Mouse (Mus musculus) heart, embryonic 13.5 days (tissue): ENCODE measurements around the gene Pigyl. TPM values are rescaled to one million over a fixed set of nuclear protein-coding genes. Genes with fewer than 3 reads are reported as not detected.
A peak's percentile ranks its signal among the peaks of the same experiment; 100 is the strongest.
"Not testable (repeated sequence)": the region's sequence is repeated elsewhere in the genome, so short reads cannot be mapped to it uniquely, and the experiment has no call there.

Source experiments
- ATAC-seq: fragments of 200-750 bp; cut with Nextera tagmentation; 2 replicates; pipeline ENCODE4 v1.8.0; 2017; ENCODE audit warnings: moderate TSS enrichment; ENCODE audit not compliant: insufficient number of reproducible peaks, low FRiP score, low TSS enrichment; ENCODE audit errors: extremely low read depth
- H3K27ac ChIP-seq: fragments of 300-500 bp; sonication (generic); replicated peaks from 2 replicates; pipeline ENCODE4 v1.5.1; 2015; ENCODE audit warnings: moderate library complexity, mild to moderate bottlenecking, inconsistent platforms
- H3K27me3 ChIP-seq: fragments of 300-500 bp; sonication (generic); replicated peaks from 2 replicates; pipeline ENCODE4 v1.6.1; 2015; ENCODE audit warnings: mild to moderate bottlenecking, inconsistent platforms
- H3K36me3 ChIP-seq: fragments of 300-500 bp; sonication (generic); 2 replicates; pipeline ENCODE4 v1.6.1; 2015; ENCODE audit warnings: mild to moderate bottlenecking, inconsistent platforms
- H3K4me1 ChIP-seq: fragments of 300-500 bp; sonication (generic); 2 replicates; pipeline ENCODE4 v1.6.1; 2015; ENCODE audit warnings: inconsistent platforms
- H3K4me2 ChIP-seq: fragments of 300-500 bp; sonication (generic); 2 replicates; pipeline ENCODE4 v1.6.1; 2015; ENCODE audit warnings: inconsistent platforms, mild to moderate bottlenecking, moderate library complexity
- H3K4me3 ChIP-seq: fragments of 300-500 bp; sonication (generic); 2 replicates; pipeline ENCODE4 v1.5.1; 2015; ENCODE audit warnings: moderate library complexity, mild to moderate bottlenecking, inconsistent platforms
- H3K9ac ChIP-seq: fragments of 300-500 bp; sonication (generic); 2 replicates; pipeline ENCODE4 v1.6.1; 2015; ENCODE audit warnings: inconsistent platforms, mild to moderate bottlenecking, moderate library complexity
- H3K9me3 ChIP-seq: fragments of 300-500 bp; sonication (generic); 2 replicates; pipeline ENCODE4 v1.6.1; 2016; ENCODE audit warnings: inconsistent platforms
- WGBS: fragments of 180-500 bp; shearing (Covaris S2); methylation state at CpG from one replicate; pipeline ENCODE4 v1.1.7; 2015; ENCODE audit warnings: mixed read lengths; 5-methylcytosine and 5-hydroxymethylcytosine counted together
- polyA plus RNA-seq: library from polyadenylated mRNA; unstranded; fragments of >200 nt; fragmentation: Nextera tagmentation; extraction: Ambion mirVana; gene quantifications from 2 replicates; pipeline ENCODE4 v1.2.1, GENCODE M21; 2015

Gene Pigyl
- polyA plus RNA-seq, 1 experiment from 2014 or later: 46.0 TPM

DNA sequence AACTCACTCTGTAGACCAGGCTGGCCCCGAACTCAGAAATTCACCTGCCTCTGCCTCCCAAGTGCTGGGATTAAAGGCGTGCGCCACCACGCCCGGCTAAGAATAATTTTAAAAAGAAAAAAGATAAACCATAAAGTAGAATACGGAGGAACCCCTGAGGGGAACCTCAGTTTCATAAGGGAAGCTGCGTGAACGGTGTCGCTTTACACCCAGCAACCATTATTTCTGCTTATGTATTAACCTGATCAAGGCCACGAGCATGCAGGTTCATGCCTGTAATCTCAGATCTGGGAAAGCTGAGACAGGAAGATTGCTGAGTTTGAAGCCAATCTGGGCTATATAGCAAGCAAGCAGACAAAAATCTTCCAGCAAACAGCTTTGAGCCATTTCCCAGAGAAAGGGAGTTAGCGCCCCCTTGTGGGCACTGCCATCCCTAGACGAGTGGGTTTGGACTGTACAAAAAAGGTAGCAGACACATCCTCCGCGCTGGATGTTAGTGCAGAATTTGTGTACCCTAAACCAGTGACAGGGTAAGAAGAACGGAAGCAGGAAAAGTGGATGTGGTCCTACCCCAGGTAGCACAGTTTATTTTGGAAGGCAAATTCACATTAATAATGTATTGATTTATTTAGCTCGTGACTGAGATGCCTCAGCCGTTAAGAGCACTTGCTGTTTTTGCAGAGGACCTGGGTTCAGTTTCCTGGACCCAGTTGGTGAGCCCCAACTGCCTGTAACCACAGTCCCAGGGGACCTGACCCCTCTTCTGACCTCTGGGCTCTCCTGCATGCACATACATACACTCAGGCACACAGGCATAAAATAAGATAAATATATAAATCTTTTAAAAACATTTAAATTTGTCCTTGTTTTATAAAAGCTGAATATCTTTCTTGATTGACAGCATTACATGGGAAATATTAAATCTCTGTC is 13.3 kb upstream of the Pigyl start:
- WGBS: 51% methylated on average over 17 of the region's 17 CpGs
- 0 out of 2 replicates have a peak, but pooled peaks cover 3% of the 10 kb centered on the region for H3K9me3 ChIP-seq
- no peak overlapping the region for H3K4me2 ChIP-seq
- no peak overlapping the region for H3K9ac ChIP-seq
- no peaks in the 10 kb centered on the region for H3K36me3 ChIP-seq
- no peak overlapping the region for H3K27ac ChIP-seq
- H3K4me3 ChIP-seq: no peak overlapping the region
- H3K4me1 ChIP-seq: no peaks in the 10 kb centered on the region
- no peak for ATAC-seq
- no peaks in the 10 kb centered on the region for H3K27me3 ChIP-seq

DNA sequence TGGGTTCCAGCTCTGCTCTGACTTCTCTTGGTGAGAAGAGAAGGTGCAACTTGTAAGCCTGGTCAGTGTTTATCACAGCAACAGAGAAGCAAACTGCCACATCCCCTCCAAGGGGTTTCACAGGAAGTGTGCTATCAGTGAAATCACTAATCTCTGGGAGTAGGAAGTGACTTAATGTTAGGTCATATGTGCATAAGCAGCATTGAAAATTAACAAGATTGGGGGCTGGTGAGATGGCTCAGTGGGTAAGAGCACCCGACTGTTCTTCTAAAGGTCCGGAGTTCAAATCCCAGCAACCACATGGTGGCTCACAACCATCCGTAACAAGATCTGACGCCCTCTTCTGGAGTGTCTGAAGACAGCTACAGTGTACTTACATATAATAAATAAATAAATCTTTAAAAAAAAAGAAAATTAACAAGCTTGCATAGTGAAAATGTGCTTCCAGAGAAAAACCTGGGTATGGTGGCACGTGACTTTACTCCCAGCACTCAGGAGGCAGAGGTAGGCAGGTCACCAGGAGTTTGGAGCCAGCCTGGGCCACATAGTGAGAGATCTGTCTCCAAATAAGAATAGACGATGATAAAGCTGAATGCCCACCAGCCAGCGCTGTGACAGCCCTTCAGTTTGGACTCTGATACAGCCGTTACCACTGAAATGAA is 12.2 kb upstream of the Pigyl start:
- Histone ChIP-seq H3K9me3 (0 out of 2 replicates have a peak, but pooled peaks cover 3% of the 10 kb centered on the region), H3K4me3 (no peak overlapping the region), H3K9ac (no peak overlapping the region), H3K4me1 (no peaks in the 10 kb centered on the region), H3K36me3 (no peaks in the 10 kb centered on the region), H3K4me2 (no peak overlapping the region), H3K27me3 (no peaks in the 10 kb centered on the region), H3K27ac (no peak overlapping the region)
- ATAC-seq: no peak
- 76% methylated on average over 8 of the region's 8 CpGs for WGBS

DNA sequence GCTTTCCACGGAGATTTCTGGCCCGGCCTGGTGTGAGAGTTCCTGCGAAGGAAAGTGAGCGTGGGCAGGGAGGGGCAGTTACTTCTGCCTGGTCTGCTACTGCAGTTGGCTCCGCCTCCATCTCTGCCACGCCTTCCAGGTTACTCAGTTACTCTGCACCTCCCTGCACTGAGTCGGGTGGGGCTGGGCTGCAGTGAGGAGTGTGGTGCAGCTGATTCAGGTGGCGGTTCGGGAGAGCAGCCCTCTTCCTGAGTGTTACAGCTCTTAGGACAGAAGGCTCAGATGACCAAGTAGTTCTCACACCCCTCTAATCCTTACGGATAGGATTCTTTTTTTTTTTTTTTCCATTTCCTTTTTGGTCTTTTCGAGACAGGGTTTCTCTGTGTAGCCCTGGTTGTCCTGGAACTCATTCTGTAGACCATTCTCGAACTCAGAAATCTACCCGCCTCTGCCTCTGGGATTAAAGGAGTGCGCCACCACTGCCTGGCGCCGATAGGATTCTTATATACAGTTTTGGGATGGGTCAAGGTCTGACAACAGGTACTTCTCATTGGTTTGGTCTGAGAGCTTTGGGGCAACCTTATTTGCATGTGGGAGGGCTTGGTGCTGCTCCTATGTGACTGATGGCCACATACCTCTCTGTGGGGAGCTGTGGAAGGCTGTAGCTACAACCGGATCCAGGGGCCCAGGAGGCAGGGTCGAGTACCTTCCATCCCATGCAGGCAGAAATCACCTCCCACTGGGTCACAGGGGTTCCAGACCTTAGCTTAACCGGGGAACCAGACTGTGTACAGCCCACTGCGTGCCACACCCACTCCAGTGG is 7.0 kb upstream of the Pigyl start:
- Histone ChIP-seq H3K9ac (no peak overlapping the region), H3K4me3 (no peak overlapping the region), H3K27ac (no peak overlapping the region), H3K4me1 (no peaks in the 10 kb centered on the region), H3K36me3 (no peaks in the 10 kb centered on the region), H3K27me3 (no peaks in the 10 kb centered on the region), H3K9me3 (0 out of 2 replicates have a peak, but pooled peaks cover 3% of the 10 kb centered on the region), H3K4me2 (0 out of 2 replicates have a peak overlapping the region, but pooled peaks have one; percentile 7)
- peak; percentile 58; the same call in 1 of the 2 replicates for ATAC-seq
- WGBS: 61% methylated on average over 20 of the region's 20 CpGs

DNA sequence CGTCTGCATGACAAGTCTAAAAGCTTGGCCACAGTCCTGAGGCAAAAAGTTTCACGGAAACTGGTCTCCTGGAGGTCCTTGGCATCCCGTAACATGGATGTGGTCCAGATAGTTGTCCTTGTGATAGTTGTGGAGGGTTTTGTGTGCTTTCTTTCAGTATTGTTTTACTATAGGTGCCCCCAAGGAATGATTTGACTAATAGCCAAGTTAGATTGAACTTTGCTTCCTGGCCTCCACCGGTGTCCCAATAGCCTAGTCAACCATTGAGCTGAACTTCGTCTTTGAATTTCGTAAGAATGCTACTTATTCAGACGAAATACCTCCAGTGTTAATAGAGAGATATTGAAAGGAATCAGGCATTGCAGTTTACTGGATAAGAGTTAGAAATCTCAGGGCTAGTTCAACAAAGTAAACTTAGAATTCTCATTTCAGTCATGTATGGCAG is 6.4 kb upstream of the Pigyl start:
- 76% methylated on average over 7 of the region's 7 CpGs for WGBS
- not testable (repeated sequence) for H3K36me3 ChIP-seq, H3K4me1 ChIP-seq, ATAC-seq, H3K4me3 ChIP-seq, H3K9ac ChIP-seq, H3K9me3 ChIP-seq, H3K27me3 ChIP-seq, H3K27ac ChIP-seq, H3K4me2 ChIP-seq

DNA sequence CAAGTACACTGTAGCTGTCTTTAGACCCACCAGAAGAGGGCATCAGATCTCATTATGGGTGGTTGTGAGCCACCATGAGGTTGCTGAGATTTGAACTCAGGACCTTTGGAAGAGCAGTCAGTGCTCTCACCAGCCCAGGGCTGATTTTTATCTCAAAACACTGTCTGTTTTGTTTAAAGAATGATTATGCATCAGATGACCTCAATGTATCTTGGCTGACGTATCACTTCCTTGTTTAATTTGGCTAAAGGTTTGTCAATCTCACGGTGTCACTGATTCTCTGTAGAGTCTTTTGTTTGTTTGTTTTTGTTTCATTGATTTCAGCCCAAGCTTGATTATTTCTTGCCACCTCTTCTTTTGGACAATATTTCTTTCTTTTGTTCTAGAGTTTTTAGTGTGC is 5.7 kb upstream of the Pigyl start:
- ATAC-seq: no peak
- Histone ChIP-seq H3K36me3 (no peaks in the 10 kb centered on the region), H3K4me3 (no peak overlapping the region), H3K9me3 (0 out of 2 replicates have a peak, but pooled peaks cover 3% of the 10 kb centered on the region), H3K9ac (no peak overlapping the region), H3K27ac (no peak overlapping the region), H3K4me1 (peaks cover 4% of the 10 kb centered on the region), H3K4me2 (no peak overlapping the region), H3K27me3 (no peaks in the 10 kb centered on the region)
- WGBS: 78% methylated on average over 2 of the region's 2 CpGs

DNA sequence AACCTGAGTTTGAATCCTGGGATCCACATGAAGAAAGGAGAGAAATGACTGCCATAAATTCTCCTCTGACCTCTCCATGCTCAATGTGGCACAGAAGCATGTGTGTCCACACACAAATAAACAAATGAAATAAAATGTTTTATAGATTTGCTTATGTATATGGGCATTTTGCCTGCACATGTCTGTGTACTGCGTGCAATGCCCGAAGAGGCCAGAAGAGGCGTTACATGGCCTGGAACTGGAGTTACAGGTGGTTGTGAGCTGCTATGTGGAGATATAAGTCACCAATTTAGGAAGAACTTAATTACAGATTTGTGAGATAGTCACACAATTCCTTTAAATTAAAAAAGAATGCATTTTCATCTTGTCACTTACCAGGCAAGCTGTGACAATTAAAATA is 2.8 kb upstream of the Pigyl start:
- Histone ChIP-seq H3K27me3 (peaks cover 10% of the 10 kb centered on the region), H3K27ac (no peak overlapping the region), H3K36me3 (peaks cover 10% of the 10 kb centered on the region), H3K9me3 (no peaks in the 10 kb centered on the region), H3K9ac (no peak overlapping the region), H3K4me1 (peaks cover 17% of the 10 kb centered on the region), H3K4me3 (no peak overlapping the region), H3K4me2 (no peak overlapping the region)
- no peak for ATAC-seq
- WGBS: 80% methylated on average over 3 of the region's 3 CpGs

DNA sequence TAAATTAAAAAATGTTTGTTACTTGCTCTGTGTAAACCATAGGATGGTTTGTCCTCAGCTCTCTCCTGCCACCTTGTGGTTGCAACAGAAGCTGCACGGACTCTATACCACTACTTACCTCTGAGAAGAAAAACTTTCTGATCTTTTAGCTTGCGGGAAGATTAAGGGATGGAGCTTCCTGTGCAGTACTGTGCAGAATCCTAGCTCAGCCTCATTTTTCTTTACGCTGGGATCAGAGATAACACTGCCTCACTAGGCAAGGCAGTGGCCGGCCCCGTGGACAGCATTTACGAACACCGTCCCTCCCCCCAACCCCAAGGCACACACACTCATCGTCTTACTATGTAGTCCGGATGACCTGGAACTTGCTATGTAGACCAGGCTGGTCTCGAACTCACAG is 1.0 kb upstream of the Pigyl start:
- WGBS: 16% methylated on average over 10 of the region's 10 CpGs
- ATAC-seq: no peak
- no peaks in the 10 kb centered on the region for H3K9me3 ChIP-seq
- 0 out of 2 replicates have a peak overlapping the region, but pooled peaks have one; percentile 16 for H3K27ac ChIP-seq
- H3K4me3 ChIP-seq: peak overlapping the region; percentile 71
- H3K4me2 ChIP-seq: peak overlapping the region; percentile 91
- peaks cover 10% of the 10 kb centered on the region for H3K27me3 ChIP-seq
- H3K9ac ChIP-seq: peak overlapping the region; percentile 66
- peaks cover 17% of the 10 kb centered on the region for H3K4me1 ChIP-seq
- H3K36me3 ChIP-seq: peaks cover 12% of the 10 kb centered on the region

DNA sequence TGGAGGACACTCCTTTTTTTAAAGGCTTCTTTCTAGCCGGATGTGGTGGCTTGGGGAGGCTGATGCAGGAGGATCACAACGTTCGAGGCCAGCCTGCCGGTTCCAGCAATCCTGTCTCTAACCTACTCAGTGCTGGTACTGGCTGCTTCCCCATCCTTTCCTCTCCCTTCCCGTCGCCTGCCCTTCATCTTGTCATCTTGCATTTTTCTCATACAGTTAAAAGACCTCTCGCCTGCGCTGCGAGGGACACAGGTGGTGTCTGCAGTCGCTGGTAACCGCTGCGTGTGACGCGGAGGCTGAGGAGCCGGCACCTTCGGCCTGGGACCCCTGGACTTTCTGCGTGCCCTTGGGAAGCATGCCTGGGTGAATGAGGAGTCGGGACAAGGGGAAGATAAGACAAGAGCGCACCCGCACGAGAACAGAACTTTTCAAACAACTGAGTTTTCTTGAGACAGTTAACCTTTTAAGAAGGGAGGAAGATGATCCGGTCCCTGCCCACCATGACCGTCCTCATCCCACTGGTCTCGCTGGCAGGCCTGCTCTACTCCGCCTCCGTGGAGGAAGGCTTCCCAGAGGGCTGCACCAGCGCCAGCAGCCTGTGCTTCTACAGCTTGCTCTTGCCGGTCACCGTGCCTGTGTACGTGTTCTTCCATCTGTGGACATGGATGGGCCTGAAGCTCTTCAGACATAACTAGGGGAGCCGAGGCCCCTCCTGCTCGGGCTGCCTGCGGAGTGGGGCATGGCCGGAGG is 1.0 kb downstream of the Pigyl start:
- no peak for ATAC-seq
- peak overlapping the region; percentile 91 for H3K4me2 ChIP-seq
- H3K27me3 ChIP-seq: peaks cover 10% of the 10 kb centered on the region
- H3K36me3 ChIP-seq: peaks cover 12% of the 10 kb centered on the region
- 50% methylated on average over 34 of the region's 34 CpGs for WGBS
- H3K9ac ChIP-seq: peak overlapping the region; percentile 93
- H3K4me3 ChIP-seq: peak overlapping the region; percentile 71
- peaks cover 17% of the 10 kb centered on the region for H3K4me1 ChIP-seq
- no peaks in the 10 kb centered on the region for H3K9me3 ChIP-seq
- H3K27ac ChIP-seq: no peak overlapping the region

DNA sequence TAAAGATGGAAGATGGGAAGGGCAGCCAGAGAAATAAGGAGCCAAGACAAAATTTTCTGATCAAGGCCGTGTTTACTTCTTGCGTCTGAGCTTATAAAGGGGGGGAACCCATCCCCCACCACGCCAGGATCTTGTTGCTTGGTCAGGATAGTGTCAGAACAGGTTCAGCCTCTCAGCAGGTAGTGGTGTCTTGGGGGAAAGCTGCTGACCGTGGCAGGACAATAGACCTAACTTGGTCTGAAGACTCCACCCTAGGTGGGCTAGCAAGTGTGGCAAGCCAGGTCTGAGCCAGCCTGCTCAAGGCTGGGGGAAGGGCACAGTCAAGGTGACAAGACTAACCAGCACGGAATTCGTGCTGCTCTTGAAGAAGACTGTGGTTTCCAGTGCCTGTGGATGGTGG is 4.7 kb downstream of the Pigyl start:
- 37% methylated on average over 6 of the region's 6 CpGs for WGBS
- no peak for ATAC-seq
- peaks cover 12% of the 10 kb centered on the region for H3K36me3 ChIP-seq
- no peak overlapping the region for H3K27ac ChIP-seq
- peaks cover 12% of the 10 kb centered on the region for H3K4me1 ChIP-seq
- no peak overlapping the region for H3K4me2 ChIP-seq
- no peaks in the 10 kb centered on the region for H3K9me3 ChIP-seq
- no peak overlapping the region for H3K9ac ChIP-seq
- H3K4me3 ChIP-seq: no peak overlapping the region
- peaks cover 16% of the 10 kb centered on the region for H3K27me3 ChIP-seq

DNA sequence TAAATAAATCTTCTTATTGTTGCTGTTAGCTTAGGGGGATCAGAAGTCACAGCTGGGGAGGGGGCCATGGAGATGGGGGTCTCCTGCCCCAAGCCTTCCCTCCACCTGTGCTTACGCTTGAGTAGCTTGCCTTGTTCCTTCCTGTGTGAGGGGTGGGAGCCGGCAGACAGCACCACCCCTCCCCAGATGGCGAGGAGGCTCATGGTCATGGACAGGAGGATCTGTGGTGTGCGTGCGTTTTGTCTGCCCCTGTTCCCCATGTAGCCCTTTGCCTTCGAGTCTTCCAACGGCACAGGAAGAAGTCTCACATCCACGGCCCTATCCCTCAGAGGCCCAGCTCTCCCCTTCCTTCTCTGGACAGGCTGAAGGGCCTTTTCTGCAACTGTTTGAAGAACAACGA is 5.7 kb downstream of the Pigyl start:
- Histone ChIP-seq H3K27ac (no peak overlapping the region), H3K4me3 (no peak overlapping the region), H3K9me3 (0 out of 2 replicates have a peak, but pooled peaks cover 6% of the 10 kb centered on the region), H3K27me3 (peaks cover 16% of the 10 kb centered on the region), H3K9ac (no peak overlapping the region), H3K4me1 (peaks cover 10% of the 10 kb centered on the region), H3K4me2 (no peak overlapping the region), H3K36me3 (peaks cover 12% of the 10 kb centered on the region)
- 66% methylated on average over 9 of the region's 9 CpGs for WGBS
- no peak for ATAC-seq
